ENCODE assay signal across 10 mouse cellular contexts in genomic region chr6:121053585-121054112, GRCm38 (mm10).
DNase-seq lines count a peak whose midpoint lies in the region; ATAC-seq and TF ChIP-seq lines count a peak whose summit lies in the region.
"Had no signal": no experiment of that assay in that cellular context is flagged by ENCODE, and none has a peak within 500 bp of the region (broad histone marks: within the 10 kb centered on the region; RNA-seq: fewer than 3 reads in every experiment).

No protein-coding gene starts in this region.

- no peak for DNase-seq in frontal cortex, postnatal 10 days (ENCODE audit: low spot score in 2 of 2)
- peak; percentile 89 for DNase-seq in CH12.LX (ENCODE audit: extremely low read depth)
- DNase-seq in cerebellum, adult 9-11 months = peak; percentile 84
- peak; percentile 89 for DNase-seq in heart, postnatal 0 days (ENCODE audit: low spot score)
- no peak for DNase-seq in left cerebral cortex, adult 8-10 months (ENCODE audit: low spot score in 2 of 2)
- DNase-seq in layer of hippocampus, adult 9-10 months (ENCODE audit: low spot score) = no peak
- no peak for DNase-seq in left cerebral cortex, postnatal 36 days (ENCODE audit: low spot score in 2 of 2)
- DNase-seq: lung, postnatal 4 days had no signal

- in situ Hi-C loops in CH12.LX (cut with MboI; ENCODE audit: low pct_ligation_motif_present, low pct_unique_long_range_greater_than_20kb, low sequenced_read_pairs) = no loop called here

- peaks cover 24 to 96% of the 10 kb centered on the region in 2 experiments for H3K4me1 ChIP-seq in CH12.LX (ENCODE audit: control insufficient read depth in 1 of 2, insufficient read depth in 2 of 2)
- H3K4me1 ChIP-seq in heart, postnatal 0 days (ENCODE audit: control insufficient read depth, insufficient read depth) = peaks cover 61% of the 10 kb centered on the region

- peak overlapping the region; percentile 92 for H3K27ac ChIP-seq in CH12.LX (ENCODE audit: insufficient read depth, low read depth)
- peak overlapping the region; percentile 96 for H3K27ac ChIP-seq in heart, postnatal 0 days (ENCODE audit: low read depth)
- H3K27ac ChIP-seq: liver, embryonic 12.5 days had no signal

- H3K79me2 ChIP-seq in CH12.LX (replicated peaks; ENCODE audit: control insufficient read depth, extremely low read depth, insufficient read depth, poor library complexity, severe bottlenecking) = peaks cover 8% of the 10 kb centered on the region

- WGBS in heart, postnatal 0 days = 29% methylated on average over 7 of the region's 7 CpGs

- H3K9me3 ChIP-seq in CH12.LX (replicated peaks; ENCODE audit: low read length) = no peaks in the 10 kb centered on the region
- no peaks in the 10 kb centered on the region for H3K9me3 ChIP-seq in heart, postnatal 0 days (replicated peaks; ENCODE audit: control insufficient read depth, low read length)
- H3K9me3 ChIP-seq: liver, embryonic 12.5 days had no signal

- intact Hi-C loops in left cerebral cortex, postnatal 36 days (cut with DNase I) = no loop called here

- H3K27me3 ChIP-seq in CH12.LX (replicated peaks) = no peaks in the 10 kb centered on the region
- H3K27me3 ChIP-seq in heart, postnatal 0 days (ENCODE audit: control insufficient read depth, insufficient read depth, low read length) = no peaks in the 10 kb centered on the region
- H3K27me3 ChIP-seq: liver, embryonic 12.5 days had no signal

- no peak; the same call in 1 of the 2 replicates for TF ChIP-seq RAD21 in CH12.LX (IDR thresholded peaks at IDR 0.05; ENCODE audit: low read depth, low read length)

- H3K36me3 ChIP-seq in CH12.LX (replicated peaks in 1 of 2; ENCODE audit: control insufficient read depth in 1 of 2, insufficient read depth in 1 of 2, low read length in 1 of 2) = peaks cover 0 to 35% of the 10 kb centered on the region in 2 experiments
- no peaks in the 10 kb centered on the region for H3K36me3 ChIP-seq in heart, postnatal 0 days (replicated peaks; ENCODE audit: control insufficient read depth, insufficient read depth, low read length)

- no peak for TF ChIP-seq CTCF in CH12.LX (conservative IDR thresholded peaks at IDR 0.05 in 1 of 2, IDR thresholded peaks at IDR 0.05 in 1 of 2; ENCODE audit: low read depth in 2 of 2, low read length in 2 of 2)
- TF ChIP-seq CTCF in heart, postnatal 0 days (IDR thresholded peaks at IDR 0.05; ENCODE audit: low read depth) = no peak

- peak overlapping the region in 1 of 3 experiments; percentile 23 for H3K4me3 ChIP-seq in CH12.LX (replicated peaks in 1 of 3; ENCODE audit: low read depth in 2 of 3, low read length in 2 of 3, poor library complexity in 1 of 3)
- H3K4me3 ChIP-seq in heart, postnatal 0 days (ENCODE audit: low read depth, low read length) = no peak overlapping the region
- H3K4me3 ChIP-seq: liver, embryonic 12.5 days had no signal

- ATAC-seq in frontal cortex, adult (ENCODE audit: low TSS enrichment) = 0 out of 2 replicates have a peak, but pooled peaks have one; percentile 8
- ATAC-seq in heart, postnatal 0 days (ENCODE audit: insufficient read depth, low read depth) = peak; percentile 91
- ATAC-seq: liver, embryonic 12.5 days had no signal

- dilution Hi-C loops in CH12.LX (cut with MboI; ENCODE audit: extremely low pct_ligation_motif_present, extremely low pct_unique_long_range_greater_than_20kb, low sequenced_read_pairs) = no loop called here

- H3K9ac ChIP-seq in CH12.LX (ENCODE audit: insufficient read depth, low read depth) = peak overlapping the region; percentile 36; the same call in 1 of the 2 replicates
- H3K9ac ChIP-seq in heart, postnatal 0 days (replicated peaks; ENCODE audit: low read depth, low read length) = no peak overlapping the region; the same call in 1 of the 2 replicates
- H3K9ac ChIP-seq: liver, embryonic 12.5 days had no signal

- peak; percentile 70 for TF ChIP-seq EP300 in CH12.LX (IDR thresholded peaks at IDR 0.05; ENCODE audit: low read length)
- TF ChIP-seq EP300 in heart, postnatal 0 days (IDR thresholded peaks at IDR 0.05; ENCODE audit: low read depth) = peak; percentile 99

- peak overlapping the region; percentile 94; the same call in 1 of the 2 replicates for H3K4me2 ChIP-seq in CH12.LX (ENCODE audit: insufficient read depth, low read depth, poor library complexity, severe bottlenecking)
- 0 out of 2 replicates have a peak overlapping the region, but pooled peaks have one; percentile 11 for H3K4me2 ChIP-seq in heart, postnatal 0 days (ENCODE audit: low read depth, low read length)
- H3K4me2 ChIP-seq: liver, embryonic 12.5 days had no signal

- TF ChIP-seq POLR2A in CH12.LX (IDR thresholded peaks at IDR 0.05; ENCODE audit: low read depth, low read length) = no peak

TF ChIP-seq in CH12.LX, 34 proteins besides CTCF, POLR2A, EP300 and RAD21:
- TF ChIP-seq MAX (IDR thresholded peaks at IDR 0.05; ENCODE audit: low read length) (peak; percentile 52; the same call in 1 of the 2 replicates), MAFK (IDR thresholded peaks at IDR 0.05; ENCODE audit: insufficient replicate concordance, low read length) (no peak), POLR2AphosphoS2 (IDR thresholded peaks at IDR 0.05; ENCODE audit: low read depth, low read length) (no peak), BHLHE40 (IDR thresholded peaks at IDR 0.05; ENCODE audit: low read depth, low read length) (peak; percentile 40; the same call in 1 of the 2 replicates), MAZ (IDR thresholded peaks at IDR 0.05; ENCODE audit: low read depth, low read length) (0 out of 2 replicates have a peak, but pooled peaks have one; percentile 8), USF1 (IDR thresholded peaks at IDR 0.05; ENCODE audit: low read depth, low read length) (no peak), SIN3A (IDR thresholded peaks at IDR 0.05; ENCODE audit: low read length) (no peak; the same call in none of the 2 replicates), CHD2 (IDR thresholded peaks at IDR 0.05; ENCODE audit: low read length) (no peak), TCF12 (IDR thresholded peaks at IDR 0.05; ENCODE audit: low read depth, low read length) (peak; percentile 57; the same call in 1 of the 2 replicates), ZMIZ1 (IDR thresholded peaks at IDR 0.05; ENCODE audit: low read depth, low read length) (0 out of 2 replicates have a peak, but pooled peaks have one; percentile 29), KAT2A (IDR thresholded peaks at IDR 0.05; ENCODE audit: insufficient replicate concordance, low read length) (no peak), UBTF (IDR thresholded peaks at IDR 0.05; ENCODE audit: low read depth, low read length) (0 out of 2 replicates have a peak, but pooled peaks have one; percentile 42), HCFC1 (IDR thresholded peaks at IDR 0.05; ENCODE audit: low read depth, low read length) (no peak), ELF1 (IDR thresholded peaks at IDR 0.05; ENCODE audit: low read depth, low read length) (no peak), TBP (conservative IDR thresholded peaks at IDR 0.05; ENCODE audit: low read depth, low read length) (no peak), MEF2A (IDR thresholded peaks at IDR 0.05; ENCODE audit: borderline replicate concordance, low read depth, low read length) (peak; percentile 74), MXI1 (IDR thresholded peaks at IDR 0.05; ENCODE audit: low read depth, low read length) (peak; percentile 64; the same call in 1 of the 2 replicates), ETS1 (conservative IDR thresholded peaks at IDR 0.05; ENCODE audit: low read depth, low read length) (peak; percentile 67), NRF1 (IDR thresholded peaks at IDR 0.05; ENCODE audit: low read depth, low read length) (no peak; the same call in 1 of the 2 replicates), ZC3H11A (IDR thresholded peaks at IDR 0.05; ENCODE audit: low read depth, low read length) (no peak), E2F4 (IDR thresholded peaks at IDR 0.05; ENCODE audit: insufficient replicate concordance, low read depth, low read length) (no peak), ZNF384 (IDR thresholded peaks at IDR 0.05; ENCODE audit: low read depth, low read length) (no peak), NELFE (IDR thresholded peaks at IDR 0.05; ENCODE audit: low read depth, low read length) (no peak), RCOR1 (conservative IDR thresholded peaks at IDR 0.05; ENCODE audit: low read depth, low read length) (peak; percentile 73; the same call in 1 of the 2 replicates), ZKSCAN1 (IDR thresholded peaks at IDR 0.05; ENCODE audit: borderline replicate concordance, low read depth, low read length) (no peak), GABPA (IDR thresholded peaks at IDR 0.05; ENCODE audit: insufficient replicate concordance, low read depth, low read length) (no peak), USF2 (conservative IDR thresholded peaks at IDR 0.05; ENCODE audit: low read depth, low read length) (no peak), MYC (IDR thresholded peaks at IDR 0.05; ENCODE audit: low read depth, low read length) (0 out of 2 replicates have a peak, but pooled peaks have one; percentile 63), JUND (conservative IDR thresholded peaks at IDR 0.05; ENCODE audit: low read depth, low read length) (no peak), SMC3 (IDR thresholded peaks at IDR 0.05; ENCODE audit: low read depth, low read length) (peak; percentile 21; the same call in 1 of the 2 replicates), PAX5 (IDR thresholded peaks at IDR 0.05; ENCODE audit: low read length) (no peak), JUN (IDR thresholded peaks at IDR 0.05; ENCODE audit: insufficient read depth, low read depth, low read length) (no peak), CHD1 (IDR thresholded peaks at IDR 0.05; ENCODE audit: low read depth, low read length) (no peak), IRF4 (IDR thresholded peaks at IDR 0.05; ENCODE audit: low read depth, low read length) (peak; percentile 76)
TF ChIP-seq in CH12.LX: peak in this region for 13.

Comparison
In these comparisons a context has a peak if more than half of its experiments do, and no peak if none do; other contexts are left out.
1. DNase-seq: peak in CH12.LX (single experiment), cerebellum, adult 9-11 months (single experiment) and heart, postnatal 0 days (single experiment); none in frontal cortex, postnatal 10 days (0 of 2), left cerebral cortex, adult 8-10 months (0 of 2), layer of hippocampus, adult 9-10 months (single experiment) and left cerebral cortex, postnatal 36 days (0 of 2).